Mouse (Mus musculus) cortical plate, adult 2 months (tissue): Measurements from ENCODE around the gene Oscp1.

Experiments
- CTCF ChIP-seq: fragments of 200-500 bp; IDR thresholded peaks from 2 replicates; pipeline ENCODE4 v1.5.1; 2011; ENCODE audit warnings: mild to moderate bottlenecking, control low read depth, low read length; ENCODE audit not compliant: insufficient read depth; ENCODE audit errors: extremely low read depth
- POLR2A ChIP-seq: fragments of 200-500 bp; IDR thresholded peaks from 2 replicates; pipeline ENCODE4 v1.6.1; 2011; ENCODE audit warnings: mild to moderate bottlenecking, low read length, control low read depth; ENCODE audit not compliant: insufficient read depth; ENCODE audit errors: extremely low read depth

DNA sequence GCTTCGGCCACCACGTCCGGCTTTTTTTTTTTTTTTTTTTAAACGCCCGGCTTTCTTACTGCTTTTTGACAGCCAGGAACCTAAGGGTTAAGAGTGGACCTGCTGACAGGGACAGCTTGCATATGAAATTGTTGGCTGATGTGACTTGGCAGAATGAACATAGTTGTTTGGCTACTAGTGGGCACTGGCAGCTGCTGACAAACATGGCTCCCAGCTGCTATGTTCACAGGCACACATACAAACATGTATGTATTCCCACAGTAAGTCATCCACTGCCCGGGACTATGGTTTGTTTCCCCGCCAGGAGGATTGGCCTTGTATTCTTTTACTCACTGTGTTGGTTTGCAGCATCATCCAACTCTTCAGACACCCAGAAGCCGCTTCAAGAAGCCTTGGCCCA is 58.8 kb downstream of the Oscp1 start:
- no peak for TF ChIP-seq CTCF
- no peak for TF ChIP-seq POLR2A
